Mouse (Mus musculus) MEL (cell line): ENCODE measurements around the gene Ntn1.

ENCODE experiments used
- BHLHE40 ChIP-seq: IDR thresholded peaks from 2 replicates; pipeline ENCODE4 v1.6.1; 2012; ENCODE audit warnings: low read depth, mild to moderate bottlenecking, inconsistent platforms, low read length, improper control_type of control experiment, borderline replicate concordance
- CHD1 ChIP-seq: IDR thresholded peaks from 2 replicates; pipeline ENCODE4 v1.6.1; 2012; ENCODE audit warnings: low read depth, mild to moderate bottlenecking, inconsistent platforms, low read length, improper control_type of control experiment
- CTCF ChIP-seq, 3 experiments: IDR thresholded peaks in 2 of 3; conservative IDR thresholded peaks in 1 of 3; 2 replicates each; pipeline ENCODE4 v1.5.1; 2011 to 2012; ENCODE audit warnings: low read length in 3 of 3, low read depth in 2 of 3, mild to moderate bottlenecking in 2 of 3, improper control_type of control experiment in 1 of 3, inconsistent platforms in 1 of 3, mixed read lengths in 1 of 3, moderate library complexity in 1 of 3; ENCODE audit not compliant: control insufficient read depth in 1 of 3, insufficient read depth in 1 of 3, poor library complexity in 1 of 3, severe bottlenecking in 1 of 3
- E2F4 ChIP-seq: IDR thresholded peaks from 2 replicates; pipeline ENCODE4 v1.6.1; 2011; ENCODE audit warnings: low read depth, low read length, improper control_type of control experiment, borderline replicate concordance
- ELF1 ChIP-seq: IDR thresholded peaks from 2 replicates; pipeline ENCODE4 v1.6.1; 2014; ENCODE audit warnings: low read depth, mild to moderate bottlenecking, inconsistent platforms, low read length, improper control_type of control experiment, moderate library complexity
- EP300 ChIP-seq, 2 experiments: IDR thresholded peaks; 2 replicates each; pipeline ENCODE4 v1.6.1; 2011; ENCODE audit warnings: improper control_type of control experiment in 2 of 2, low read length in 2 of 2, low read depth in 1 of 2, mild to moderate bottlenecking in 1 of 2
- GATA1 ChIP-seq: IDR thresholded peaks from 2 replicates; pipeline ENCODE4 v1.6.1; 2011; ENCODE audit warnings: low read depth, low read length, improper control_type of control experiment
- HCFC1 ChIP-seq: IDR thresholded peaks from 2 replicates; pipeline ENCODE4 v1.6.1; 2012; ENCODE audit warnings: low read depth, mild to moderate bottlenecking, inconsistent platforms, low read length, improper control_type of control experiment, moderate library complexity
- MXI1 ChIP-seq: IDR thresholded peaks from 2 replicates; pipeline ENCODE4 v1.6.1; 2011; ENCODE audit warnings: mild to moderate bottlenecking, low read depth, low read length, improper control_type of control experiment
- POLR2A ChIP-seq, 2 experiments: IDR thresholded peaks; 2 replicates each; pipeline ENCODE4 v1.6.1; 2011 to 2012; ENCODE audit warnings: low read length in 2 of 2, mild to moderate bottlenecking in 2 of 2, control low read depth in 1 of 2, improper control_type of control experiment in 1 of 2, low read depth in 1 of 2, moderate library complexity in 1 of 2; ENCODE audit not compliant: control insufficient read depth in 1 of 2, insufficient read depth in 1 of 2, poor library complexity in 1 of 2
- TAL1 ChIP-seq: IDR thresholded peaks from 2 replicates; pipeline ENCODE4 v1.6.1; 2012; ENCODE audit warnings: mild to moderate bottlenecking, inconsistent platforms, low read length, moderate library complexity, mixed read lengths
- ZMIZ1 ChIP-seq: IDR thresholded peaks from 2 replicates; pipeline ENCODE4 v1.6.1; 2012; ENCODE audit warnings: low read depth, mild to moderate bottlenecking, inconsistent platforms, low read length, improper control_type of control experiment, moderate library complexity

DNA sequence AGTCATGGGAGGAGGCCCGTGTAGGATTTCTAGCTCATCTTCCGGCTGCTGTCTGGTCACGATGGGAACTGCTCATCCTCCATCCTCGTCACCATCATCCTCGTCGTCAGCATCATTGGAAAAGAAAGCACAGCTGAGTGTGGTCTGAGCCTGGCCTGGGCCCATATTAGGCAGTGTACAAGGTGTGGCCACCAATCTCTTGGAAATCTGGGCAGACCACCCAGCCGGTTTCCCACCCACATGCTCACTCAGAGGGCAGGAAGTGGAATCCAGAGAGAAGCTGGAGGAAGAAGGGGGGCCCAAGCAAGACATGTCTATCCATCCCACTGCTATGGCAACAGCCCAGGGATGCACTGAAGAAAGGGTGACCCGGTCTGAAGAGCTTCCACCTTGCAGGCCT lies 94.6 kb downstream of the Ntn1 start:
- TF ChIP-seq GATA1 (no peak), POLR2A (IDR thresholded peaks at IDR 0.05; ENCODE audit: control insufficient read depth in 1 of 2, insufficient read depth in 1 of 2, low read depth in 1 of 2, low read length in 2 of 2, poor library complexity in 1 of 2) (no peak), BHLHE40 (no peak), ELF1 (no peak), CTCF (IDR thresholded peaks at IDR 0.05 in 2 of 3, conservative IDR thresholded peaks at IDR 0.05 in 1 of 3; ENCODE audit: control insufficient read depth in 1 of 3, insufficient read depth in 1 of 3, low read depth in 2 of 3, low read length in 3 of 3, poor library complexity in 1 of 3, severe bottlenecking in 1 of 3) (no peak), MXI1 (no peak), CHD1 (no peak), HCFC1 (no peak), EP300 (IDR thresholded peaks at IDR 0.05; ENCODE audit: low read depth in 1 of 2, low read length in 2 of 2) (no peak), E2F4 (no peak), ZMIZ1 (no peak), TAL1 (no peak)
